Mouse (Mus musculus) embryonic facial prominence, embryonic 11.5 days (tissue): ENCODE measurements around the gene Odf3b. TPM values are rescaled to one million over a fixed set of nuclear protein-coding genes. Genes with fewer than 3 reads are reported as not detected.

Experiments
- ATAC-seq: fragments of 200-750 bp; cut with Nextera tagmentation; replicated peaks from 2 replicates; pipeline ENCODE4 v1.8.0; 2017; ENCODE audit warnings: low read depth; ENCODE audit not compliant: insufficient number of reproducible peaks, low FRiP score, low TSS enrichment
- DNase-seq: peaks from one replicate; pipeline ENCODE4 v3.0.0-alpha.2; 2015; ENCODE audit warnings: low spot score
- H3K27ac ChIP-seq: fragments of 300-500 bp; sonication (generic); replicated peaks from 2 replicates; pipeline ENCODE4 v1.5.1; 2014; ENCODE audit warnings: mild to moderate bottlenecking, low read depth, low read length, control low read depth
- H3K27me3 ChIP-seq: fragments of 300-500 bp; sonication (generic); 2 replicates; pipeline ENCODE4 v1.6.1; 2014; ENCODE audit warnings: mild to moderate bottlenecking, low read length, moderate library complexity, mixed read lengths; ENCODE audit not compliant: control insufficient read depth, insufficient read depth
- H3K36me3 ChIP-seq: fragments of 300-500 bp; sonication (generic); replicated peaks from 2 replicates; pipeline ENCODE4 v1.6.1; 2014; ENCODE audit warnings: low read depth, mild to moderate bottlenecking, low read length, moderate library complexity, mixed read lengths; ENCODE audit not compliant: control insufficient read depth, insufficient read depth
- H3K4me1 ChIP-seq: fragments of 300-500 bp; sonication (generic); 2 replicates; pipeline ENCODE4 v1.6.1; 2014; ENCODE audit warnings: low read length, mixed read lengths; ENCODE audit not compliant: control insufficient read depth, insufficient read depth
- H3K4me2 ChIP-seq: fragments of 300-500 bp; sonication (generic); 2 replicates; pipeline ENCODE4 v1.6.1; 2014; ENCODE audit warnings: low read depth, mild to moderate bottlenecking, control low read depth, low read length, moderate library complexity
- H3K4me3 ChIP-seq: fragments of 300-500 bp; sonication (generic); 2 replicates; pipeline ENCODE4 v1.5.1; 2014; ENCODE audit warnings: low read depth, low read length, control low read depth
- H3K9ac ChIP-seq: fragments of 300-500 bp; sonication (generic); replicated peaks from 2 replicates; pipeline ENCODE4 v1.6.1; 2014; ENCODE audit warnings: mild to moderate bottlenecking, control low read depth, low read length
- H3K9me3 ChIP-seq: fragments of 300-500 bp; sonication (generic); replicated peaks from 2 replicates; pipeline ENCODE4 v1.6.1; 2016; ENCODE audit warnings: mild to moderate bottlenecking, low read length, inconsistent platforms, mixed read lengths; ENCODE audit not compliant: control insufficient read depth
- WGBS: fragments of 180-500 bp; shearing (Covaris S2); extraction: QIAGEN DNeasy Blood & Tissue Kit; methylation state at CpG from one replicate; pipeline ENCODE4 v1.1.7; 2014; 5-methylcytosine and 5-hydroxymethylcytosine counted together
- polyA plus RNA-seq: library from polyadenylated mRNA; unstranded; fragments of >200 nt; fragmentation: Nextera tagmentation; extraction: Ambion mirVana; gene quantifications from 2 replicates; pipeline ENCODE4 v1.2.1, GENCODE M21; 2014

Odf3b gene
- polyA plus RNA-seq, 1 experiment from 2014 or later: 0.38 TPM

DNA sequence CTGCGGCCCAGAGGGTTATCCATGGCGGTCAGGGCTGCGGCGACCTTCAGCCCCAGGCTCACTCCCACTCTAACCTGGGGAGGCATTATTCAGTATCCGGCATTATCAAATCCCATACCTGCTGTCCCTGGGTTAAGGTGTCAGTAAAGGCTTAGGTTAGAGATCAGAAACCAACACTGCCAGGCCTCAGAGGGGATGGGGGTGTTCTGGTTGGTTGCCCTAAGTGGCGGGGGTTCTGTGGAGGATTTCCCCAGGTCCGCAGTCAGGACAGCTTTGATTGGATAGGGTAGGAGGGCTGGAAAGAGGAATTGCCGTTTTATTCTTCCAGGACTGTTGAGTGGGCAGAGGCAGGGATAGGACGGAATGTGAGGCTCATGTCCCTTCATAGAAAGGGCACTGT, 4.7 kb downstream of the Odf3b start:
- Histone ChIP-seq H3K4me3 (peak overlapping the region; percentile 51), H3K36me3 (peaks cover 7% of the 10 kb centered on the region), H3K27me3 (peaks cover 28% of the 10 kb centered on the region), H3K9me3 (no peaks in the 10 kb centered on the region), H3K27ac (peak overlapping the region; percentile 87), H3K9ac (peak overlapping the region; percentile 82), H3K4me2 (peak overlapping the region; percentile 87), H3K4me1 (peaks cover 4% of the 10 kb centered on the region; the same call in 1 of the 2 replicates)
- WGBS: 48% methylated on average over 9 of the region's 9 CpGs
- ATAC-seq (no peak), DNase-seq (no peak)

DNA sequence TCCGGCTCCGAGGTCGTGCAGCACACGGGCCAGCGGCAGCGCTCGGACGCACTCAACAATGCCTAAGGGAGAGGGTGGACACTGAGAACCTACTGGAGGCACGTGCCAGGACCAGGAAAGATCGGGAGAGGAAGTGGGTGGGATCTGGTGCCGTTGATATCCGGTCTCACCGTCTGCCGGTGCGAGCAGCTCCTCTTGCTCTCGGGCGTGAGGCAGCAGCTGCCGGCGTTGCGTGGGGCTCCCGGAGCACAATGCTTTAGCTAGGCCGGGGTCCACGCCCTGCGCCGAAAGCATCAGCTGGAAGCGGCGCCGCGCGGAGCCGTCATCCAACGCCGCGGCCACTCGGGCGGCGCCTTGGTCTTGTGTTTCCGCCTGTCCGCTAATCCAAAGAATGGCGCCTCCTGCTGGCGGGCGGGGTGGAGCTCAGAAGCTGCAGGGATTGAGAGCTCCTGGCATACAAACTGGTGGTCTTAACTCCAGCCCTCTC, 5.3 kb downstream of the Odf3b start, which contains the start of gene Sco2:
Gene Sco2 (minus strand): TSS at position 85 of the 487 bp plus-strand sequence.
- H3K9ac ChIP-seq: peak within 1 kb of the TSS; percentile 82

GRCm38 (mm10) chr15:89373027-89373761, 5.9 kb downstream of the Odf3b start:
- Histone ChIP-seq H3K27ac (peak overlapping the region; percentile 87), H3K36me3 (peaks cover 12% of the 10 kb centered on the region), H3K9ac (peak overlapping the region; percentile 82), H3K4me3 (peak overlapping the region; percentile 51), H3K4me1 (peaks cover 4% of the 10 kb centered on the region; the same call in 1 of the 2 replicates), H3K4me2 (peak overlapping the region; percentile 87), H3K9me3 (no peaks in the 10 kb centered on the region), H3K27me3 (peaks cover 18% of the 10 kb centered on the region)
- ATAC-seq (peak; percentile 77), DNase-seq (peak; percentile 86)
- WGBS: under 1% methylated on average over 35 of the region's 35 CpGs

More for the DNA sequence above, 5.3 kb downstream of the Odf3b start, which contains the start of gene Sco2:
- Histone ChIP-seq H3K36me3 (peaks cover 9% of the 10 kb centered on the region), H3K4me1 (peaks cover 4% of the 10 kb centered on the region; the same call in 1 of the 2 replicates), H3K27me3 (peaks cover 23% of the 10 kb centered on the region), H3K27ac (peak within 1 kb of the TSS; percentile 87), H3K9me3 (no peaks in the 10 kb centered on the region), H3K4me2 (peak within 1 kb of the TSS; percentile 87), H3K4me3 (peak within 1 kb of the TSS; percentile 51)
- DNase-seq (peak; percentile 94), ATAC-seq (peak; percentile 68)
- under 1% methylated on average over 40 of the region's 42 CpGs for WGBS

- Histone ChIP-seq H3K27ac (peak overlapping the region; percentile 41; the same call in 1 of the 2 replicates), H3K27me3 (peaks cover 12% of the 10 kb centered on the region), H3K4me1 (peaks cover 4% of the 10 kb centered on the region; the same call in 1 of the 2 replicates), H3K9me3 (no peaks in the 10 kb centered on the region), H3K4me2 (peak overlapping the region; percentile 87), H3K4me3 (peak overlapping the region; percentile 51; the same call in 1 of the 2 replicates), H3K9ac (no peak overlapping the region), H3K36me3 (peaks cover 16% of the 10 kb centered on the region)
- ATAC-seq (no peak), DNase-seq (no peak)
- 90% methylated on average over 7 of the region's 7 CpGs for WGBS
Observed at GRCm38 (mm10) chr15:89372536-89372935, 6.5 kb downstream of the Odf3b start.

DNA sequence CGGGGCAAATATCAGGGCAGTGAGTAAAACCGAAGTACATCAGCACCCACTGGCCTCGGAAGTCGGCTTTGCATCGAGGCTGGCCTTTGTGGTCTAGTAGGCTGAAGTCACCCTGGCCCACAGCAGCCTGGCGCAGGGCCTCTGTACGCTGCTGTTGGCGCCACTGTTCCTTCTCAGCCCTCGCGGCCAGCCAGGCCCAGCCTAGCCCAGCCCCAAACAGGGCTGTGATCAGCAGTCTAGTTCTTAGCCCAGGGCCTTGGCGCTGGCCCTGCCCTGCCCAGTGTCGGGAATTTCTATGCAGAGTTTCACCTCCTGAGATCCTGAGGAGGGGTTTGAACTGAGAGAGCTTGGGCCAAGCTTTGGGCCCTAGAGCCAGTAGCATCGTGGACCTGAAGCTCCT, 7.0 kb downstream of the Odf3b start:
- Histone ChIP-seq H3K27me3 (peaks cover 7% of the 10 kb centered on the region), H3K9ac (no peak overlapping the region), H3K4me3 (no peak overlapping the region), H3K36me3 (peaks cover 17% of the 10 kb centered on the region), H3K9me3 (no peaks in the 10 kb centered on the region), H3K4me1 (peaks cover under 1% of the 10 kb centered on the region; the same call in 1 of the 2 replicates), H3K27ac (no peak overlapping the region), H3K4me2 (no peak overlapping the region)
- WGBS: 88% methylated on average over 13 of the region's 13 CpGs
- DNase-seq: no peak
- ATAC-seq: no peak

- WGBS: 83% methylated on average over 4 of the region's 4 CpGs
- DNase-seq (no peak), ATAC-seq (no peak)
- Histone ChIP-seq H3K4me3 (no peak overlapping the region), H3K9ac (no peak overlapping the region), H3K27me3 (no peaks in the 10 kb centered on the region), H3K36me3 (peaks cover 15% of the 10 kb centered on the region), H3K4me1 (no peaks in the 10 kb centered on the region), H3K4me2 (no peak overlapping the region), H3K27ac (no peak overlapping the region), H3K9me3 (no peaks in the 10 kb centered on the region)
Observed at GRCm38 (mm10) chr15:89365141-89365551, 13.9 kb downstream of the Odf3b start.

- Histone ChIP-seq H3K27ac (no peak overlapping the region), H3K4me1 (no peaks in the 10 kb centered on the region), H3K36me3 (peaks cover 8% of the 10 kb centered on the region), H3K9ac (no peak overlapping the region), H3K4me3 (no peak overlapping the region), H3K4me2 (no peak overlapping the region), H3K9me3 (no peaks in the 10 kb centered on the region), H3K27me3 (no peaks in the 10 kb centered on the region)
- WGBS: 92% methylated on average over 7 of the region's 7 CpGs
- no peak for DNase-seq
- no peak for ATAC-seq
Observed at GRCm38 (mm10) chr15:89363051-89363450, 16.0 kb downstream of the Odf3b start.

GRCm38 (mm10) chr15:89358784-89359183, 20.3 kb downstream of the Odf3b start:
- H3K27ac ChIP-seq: no peak overlapping the region
- no peak overlapping the region for H3K4me3 ChIP-seq
- DNase-seq: no peak
- H3K27me3 ChIP-seq: no peaks in the 10 kb centered on the region
- H3K9ac ChIP-seq: no peak overlapping the region
- no peaks in the 10 kb centered on the region for H3K9me3 ChIP-seq
- no peaks in the 10 kb centered on the region for H3K4me1 ChIP-seq
- peaks cover 4% of the 10 kb centered on the region for H3K36me3 ChIP-seq
- WGBS: 89% methylated on average over 3 of the region's 3 CpGs
- ATAC-seq: no peak
- no peak overlapping the region for H3K4me2 ChIP-seq
